Mouse (Mus musculus) liver, adult 2 months (tissue): ENCODE data around the gene Rhobtb1. TPM values are rescaled to one million over a fixed set of nuclear protein-coding genes. Genes with fewer than 3 reads are reported as not detected.

ENCODE experiments used
- DNase-seq: peaks from one replicate; pipeline ENCODE4 v3.0.0-alpha.2; 2011; ENCODE audit warnings: low read depth, low spot score; ENCODE audit errors: extremely low read depth
- H3K27ac ChIP-seq: fragments of 200-500 bp; replicated peaks from 2 replicates; pipeline ENCODE4 v1.5.1; 2012; ENCODE audit warnings: low read depth, mild to moderate bottlenecking, control low read depth, inconsistent platforms, low read length; ENCODE audit not compliant: insufficient read depth
- H3K27me3 ChIP-seq: fragments of 200-500 bp; 2 replicates; pipeline ENCODE4 v1.6.1; 2012; ENCODE audit warnings: mild to moderate bottlenecking, moderate library complexity, low read length, inconsistent platforms; ENCODE audit not compliant: control insufficient read depth, insufficient read depth
- H3K36me3 ChIP-seq: fragments of 200-500 bp; 2 replicates; pipeline ENCODE4 v1.6.1; 2012; ENCODE audit warnings: low read length, inconsistent platforms; ENCODE audit not compliant: control insufficient read depth, insufficient read depth
- H3K4me1 ChIP-seq: fragments of 200-500 bp; 2 replicates; pipeline ENCODE4 v1.6.1; 2011; ENCODE audit warnings: low read length; ENCODE audit not compliant: control insufficient read depth, insufficient read depth
- H3K4me3 ChIP-seq: fragments of 200-500 bp; 2 replicates; pipeline ENCODE4 v1.5.1; 2011; ENCODE audit warnings: low read depth, mild to moderate bottlenecking, control low read depth, low read length, moderate library complexity; ENCODE audit not compliant: insufficient read depth
- H3K79me2 ChIP-seq: fragments of 200-500 bp; 2 replicates; pipeline ENCODE4 v1.6.1; 2012; ENCODE audit warnings: inconsistent platforms, mild to moderate bottlenecking, low read length, moderate library complexity; ENCODE audit not compliant: control insufficient read depth, insufficient read depth
- H3K9ac ChIP-seq: fragments of 200-500 bp; 2 replicates; pipeline ENCODE4 v1.6.1; 2012; ENCODE audit warnings: low read depth, mild to moderate bottlenecking, control low read depth, inconsistent platforms, low read length
- CTCF ChIP-seq: fragments of 200-500 bp; IDR thresholded peaks from 2 replicates; pipeline ENCODE4 v1.5.1; 2011; ENCODE audit warnings: low read depth, low read length, control low read depth
- POLR2A ChIP-seq: fragments of 200-500 bp; IDR thresholded peaks from 2 replicates; pipeline ENCODE4 v1.6.1; 2011; ENCODE audit warnings: low read length, control low read depth; ENCODE audit not compliant: insufficient read depth; ENCODE audit errors: extremely low read depth
- WGBS: fragments of 180-500 bp; shearing (Covaris S2); methylation state at CpG from one replicate; pipeline ENCODE4 v1.1.7; 2018; 5-methylcytosine and 5-hydroxymethylcytosine counted together
- polyA plus RNA-seq: library from polyadenylated mRNA; depleted of rRNA; stranded (reverse); fragments of >200 nt; gene quantifications from 2 replicates; pipeline ENCODE4 v1.2.3, GENCODE M21; 2012
- total RNA-seq: library from RNA; depleted of rRNA; stranded (reverse); fragments of >200 nt; gene quantifications from 2 replicates; pipeline ENCODE4 v1.2.3, GENCODE M21; 2014

The Rhobtb1 gene
- total and polyA plus RNA-seq, 2 experiments: 14.3 to 47.9 TPM

DNA sequence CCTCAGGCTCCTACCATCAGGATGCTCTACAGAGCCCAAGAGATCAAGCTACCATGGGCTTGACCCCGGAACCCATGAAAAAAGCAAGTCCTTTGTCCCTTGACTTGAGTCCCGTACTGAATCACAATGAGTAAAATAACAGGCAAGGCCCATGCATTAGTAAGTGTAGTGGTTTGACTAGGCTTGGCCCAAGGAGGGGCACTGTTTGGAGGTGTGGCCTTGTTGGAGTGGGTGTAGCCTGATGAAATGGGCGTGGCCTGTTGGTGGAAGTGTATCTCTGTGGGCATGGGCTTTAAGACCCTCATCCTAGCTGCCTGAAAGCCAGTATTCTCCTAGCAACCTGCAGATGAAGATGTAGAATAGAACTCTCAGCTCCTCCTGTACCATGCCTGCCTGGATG lies 153.6 kb downstream of the Rhobtb1 start:
- no peak for DNase-seq
- H3K27ac ChIP-seq: no peak overlapping the region
- 89% methylated on average over 3 of the region's 3 CpGs for WGBS

DNA sequence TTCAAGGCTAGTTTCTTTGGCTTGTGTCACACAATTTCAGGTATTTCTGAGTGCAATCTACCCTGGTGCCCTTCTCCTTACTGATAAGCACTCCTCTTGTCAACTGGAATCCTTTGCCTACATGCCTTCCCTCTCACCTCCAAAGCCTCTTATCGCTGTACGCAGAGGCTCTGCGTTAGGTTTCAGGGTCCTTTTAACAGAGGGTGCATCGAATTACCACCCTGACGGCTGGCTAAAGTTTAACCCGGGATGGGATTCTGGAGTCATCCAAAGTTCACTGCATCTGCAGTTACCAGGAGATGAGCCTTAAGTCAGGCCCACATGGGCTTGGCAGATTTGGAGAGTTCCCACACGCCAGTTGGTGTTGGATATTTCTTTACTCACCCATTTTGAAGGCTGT lies 154.4 kb downstream of the Rhobtb1 start:
- Histone ChIP-seq H3K4me1 (peaks cover 10% of the 10 kb centered on the region), H3K9ac (no peak overlapping the region), H3K36me3 (no peaks in the 10 kb centered on the region), H3K27me3 (no peaks in the 10 kb centered on the region), H3K27ac (peak overlapping the region; percentile 56), H3K4me3 (no peak overlapping the region), H3K79me2 (no peaks in the 10 kb centered on the region)
- TF ChIP-seq CTCF (no peak), POLR2A (no peak)
- WGBS: 20% methylated on average over 7 of the region's 7 CpGs
- peak; percentile 87 for DNase-seq

More for the DNA sequence above, 153.6 kb downstream of the Rhobtb1 start:
- no peak overlapping the region for H3K9ac ChIP-seq
- no peak for TF ChIP-seq CTCF
- H3K36me3 ChIP-seq: no peaks in the 10 kb centered on the region
- H3K27me3 ChIP-seq: no peaks in the 10 kb centered on the region
- H3K4me3 ChIP-seq: no peak overlapping the region
- peaks cover 10% of the 10 kb centered on the region for H3K4me1 ChIP-seq
- H3K79me2 ChIP-seq: no peaks in the 10 kb centered on the region

DNA sequence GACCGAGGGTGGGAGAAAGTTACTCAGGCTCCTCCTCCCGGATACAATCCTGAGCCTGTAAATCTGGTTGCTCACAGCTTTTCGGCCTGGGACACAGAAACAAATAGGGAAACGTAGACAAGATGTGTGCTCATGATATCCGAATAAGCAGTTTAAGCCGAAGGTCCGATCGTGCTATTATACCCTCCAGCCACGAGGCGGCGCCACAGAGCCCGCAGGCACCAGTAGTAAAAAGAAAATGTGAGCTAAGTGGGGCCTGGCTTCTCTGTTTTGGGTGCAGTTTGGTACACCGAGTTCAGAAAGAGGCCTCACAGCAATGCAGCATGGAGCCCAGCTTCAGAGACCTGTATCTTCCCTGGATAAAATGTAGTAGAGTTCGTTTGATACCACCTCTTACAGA lies 155.0 kb downstream of the Rhobtb1 start:
- Histone ChIP-seq H3K4me3 (no peak overlapping the region), H3K9ac (0 out of 2 replicates have a peak overlapping the region, but pooled peaks have one; percentile 4), H3K79me2 (no peaks in the 10 kb centered on the region), H3K4me1 (peaks cover 10% of the 10 kb centered on the region), H3K27ac (peak overlapping the region; percentile 56), H3K27me3 (no peaks in the 10 kb centered on the region), H3K36me3 (no peaks in the 10 kb centered on the region)
- WGBS: 22% methylated on average over 14 of the region's 14 CpGs
- TF ChIP-seq CTCF (peak; percentile 90), POLR2A (no peak)
- peak; percentile 47 for DNase-seq

DNA sequence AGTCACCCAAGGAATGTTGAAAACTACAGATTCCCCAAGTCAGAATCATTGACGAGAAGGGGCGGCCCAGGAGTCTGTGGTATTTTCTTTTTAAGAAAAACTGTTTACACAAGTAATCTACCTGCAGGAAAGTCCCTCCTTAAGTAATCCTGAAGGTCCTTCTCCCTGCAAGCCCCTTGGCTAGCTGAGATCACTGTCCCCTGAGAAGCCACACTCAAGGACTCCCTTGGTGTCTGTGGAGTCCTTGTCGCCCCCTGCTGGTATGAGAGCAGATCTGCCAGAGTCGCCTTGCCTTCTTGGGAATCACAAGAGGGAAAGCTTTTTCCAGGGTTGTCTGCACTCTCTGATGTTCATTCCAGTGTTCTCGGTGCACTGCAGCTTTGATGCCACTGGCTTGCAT lies 155.8 kb downstream of the Rhobtb1 start:
- Histone ChIP-seq H3K4me3 (no peak overlapping the region), H3K27ac (no peak overlapping the region), H3K27me3 (no peaks in the 10 kb centered on the region), H3K36me3 (no peaks in the 10 kb centered on the region), H3K79me2 (no peaks in the 10 kb centered on the region), H3K4me1 (peaks cover 10% of the 10 kb centered on the region), H3K9ac (no peak overlapping the region)
- TF ChIP-seq CTCF (peak; percentile 93), POLR2A (no peak)
- 44% methylated on average over 5 of the region's 5 CpGs for WGBS
- DNase-seq: peak; percentile 57

DNA sequence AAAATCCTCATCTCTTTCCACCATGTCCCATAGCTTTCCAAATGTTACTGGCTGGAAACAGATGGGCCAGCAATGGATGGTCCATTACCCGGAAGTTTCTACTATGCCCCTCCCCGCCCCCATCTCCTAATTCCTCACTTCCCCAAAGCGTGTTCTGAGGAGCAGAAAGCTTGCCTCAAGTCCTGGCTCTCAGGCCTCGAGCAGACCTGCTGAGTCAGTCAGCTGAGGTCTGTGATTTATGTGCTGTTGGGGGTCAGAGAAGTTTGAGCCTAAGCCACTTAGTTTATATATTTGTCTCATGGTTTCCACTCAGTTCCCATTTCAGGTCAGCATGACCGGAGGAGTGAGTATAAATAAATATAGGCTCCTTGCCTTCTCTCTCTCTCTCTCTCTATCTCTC lies 157.9 kb downstream of the Rhobtb1 start:
- Histone ChIP-seq H3K79me2 (no peaks in the 10 kb centered on the region), H3K9ac (no peak overlapping the region), H3K27me3 (no peaks in the 10 kb centered on the region), H3K4me3 (no peak overlapping the region), H3K36me3 (no peaks in the 10 kb centered on the region), H3K27ac (no peak overlapping the region), H3K4me1 (peaks cover 10% of the 10 kb centered on the region)
- DNase-seq: no peak
- no peak for TF ChIP-seq CTCF
- TF ChIP-seq POLR2A: no peak
- WGBS: 78% methylated on average over 5 of the region's 5 CpGs

DNA sequence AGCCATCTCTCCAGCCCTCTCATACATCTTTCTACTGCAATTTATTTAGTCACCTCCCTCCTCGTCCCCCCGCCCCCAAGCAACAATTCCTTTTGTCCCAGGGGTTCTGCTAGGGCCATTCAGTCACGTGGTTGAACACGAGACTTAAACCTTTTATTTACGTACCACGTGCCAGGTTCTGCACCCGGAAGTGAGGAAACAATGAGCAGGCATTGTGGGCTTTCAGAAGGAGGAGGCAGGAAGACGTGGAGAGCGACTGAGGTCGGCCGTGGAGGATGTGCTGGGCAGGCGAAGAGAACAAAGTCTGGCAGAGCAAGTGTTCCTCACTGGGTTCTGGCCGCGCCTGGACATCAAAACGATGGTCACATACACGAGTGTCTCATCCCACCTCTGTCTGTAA lies 160.6 kb downstream of the Rhobtb1 start:
- 84% methylated on average over 16 of the region's 16 CpGs for WGBS
- H3K4me1 ChIP-seq: no peaks in the 10 kb centered on the region
- H3K79me2 ChIP-seq: no peaks in the 10 kb centered on the region
- TF ChIP-seq CTCF: no peak
- no peak for TF ChIP-seq POLR2A
- H3K9ac ChIP-seq: no peak overlapping the region
- no peak overlapping the region for H3K4me3 ChIP-seq
- DNase-seq: no peak
- H3K27ac ChIP-seq: no peak overlapping the region
- H3K36me3 ChIP-seq: no peaks in the 10 kb centered on the region
- H3K27me3 ChIP-seq: no peaks in the 10 kb centered on the region
